Mouse (Mus musculus): ENCODE results near the gene C1ql1.

GRCm38 (mm10) chr11:102915380-102915779, 31.1 kb downstream of the C1ql1 start:
- TF ChIP-seq GATA1 (IDR thresholded peaks at IDR 0.05; ENCODE audit: borderline replicate concordance, low read length): no peak
- TF ChIP-seq FLI1 (IDR thresholded peaks at IDR 0.05; ENCODE audit: low read length): no peak
